Mouse (Mus musculus) liver, adult 2 months (tissue): ENCODE measurements around the gene Rp9.

Experiments
- CTCF ChIP-seq: fragments of 200-500 bp; IDR thresholded peaks from 2 replicates; pipeline ENCODE4 v1.5.1; 2011; ENCODE audit warnings: low read depth, low read length, control low read depth
- POLR2A ChIP-seq: fragments of 200-500 bp; IDR thresholded peaks from 2 replicates; pipeline ENCODE4 v1.6.1; 2011; ENCODE audit warnings: low read length, control low read depth; ENCODE audit not compliant: insufficient read depth; ENCODE audit errors: extremely low read depth

- TF ChIP-seq POLR2A (no peak), CTCF (0 out of 2 replicates have a peak, but pooled peaks have one; percentile 24)
Measured at GRCm38 (mm10) chr9:22494203-22494807, 24.8 kb upstream of the Rp9 start.
